Mouse (Mus musculus) liver, postnatal 0 days (tissue): Measurements from ENCODE around the gene Usp34. TPM values are rescaled to one million over a fixed set of nuclear protein-coding genes. Genes with fewer than 3 reads are reported as not detected.
A peak's percentile ranks its signal among the peaks of the same experiment; 100 is the strongest.
"Not testable (repeated sequence)": the region's sequence is repeated elsewhere in the genome, so short reads cannot be mapped to it uniquely, and the experiment has no call there.

Source experiments
- ATAC-seq: fragments of 200-750 bp; cut with Nextera tagmentation; 2 replicates; pipeline ENCODE4 v1.8.0; 2017; ENCODE audit warnings: mild to moderate bottlenecking, moderate library complexity
- DNase-seq: peaks from one replicate; pipeline ENCODE4 v3.0.0-alpha.2; 2016
- H3K27ac ChIP-seq: fragments of 300-500 bp; sonication (generic); 2 replicates; pipeline ENCODE4 v1.5.1; 2014; ENCODE audit warnings: antibody characterized with exemption, moderate library complexity, mild to moderate bottlenecking, low read depth
- H3K27me3 ChIP-seq: fragments of 300-500 bp; sonication (generic); 2 replicates; pipeline ENCODE4 v1.6.1; 2014; ENCODE audit warnings: low read length, control low read depth, mixed read lengths; ENCODE audit not compliant: insufficient read depth
- H3K36me3 ChIP-seq: fragments of 300-500 bp; sonication (generic); replicated peaks from 2 replicates; pipeline ENCODE4 v1.6.1; 2014; ENCODE audit warnings: mild to moderate bottlenecking, control low read depth, low read length, moderate library complexity, mixed read lengths; ENCODE audit not compliant: insufficient read depth
- H3K4me1 ChIP-seq: fragments of 300-500 bp; sonication (generic); 2 replicates; pipeline ENCODE4 v1.6.1; 2014; ENCODE audit warnings: antibody characterized with exemption, mild to moderate bottlenecking, control low read depth; ENCODE audit not compliant: insufficient read depth
- H3K4me2 ChIP-seq: fragments of 300-500 bp; sonication (generic); 2 replicates; pipeline ENCODE4 v1.6.1; 2014; ENCODE audit warnings: low read depth, mild to moderate bottlenecking, low read length, moderate library complexity, mixed read lengths
- H3K4me3 ChIP-seq: fragments of 300-500 bp; sonication (generic); 2 replicates; pipeline ENCODE4 v1.5.1; 2014; ENCODE audit warnings: low read depth, low read length
- H3K9ac ChIP-seq: fragments of 300-500 bp; sonication (generic); replicated peaks from 2 replicates; pipeline ENCODE4 v1.6.1; 2014; ENCODE audit warnings: mild to moderate bottlenecking, moderate library complexity
- H3K9me3 ChIP-seq: fragments of 300-500 bp; sonication (generic); 2 replicates; pipeline ENCODE4 v1.6.1; 2016; ENCODE audit warnings: mild to moderate bottlenecking, control low read depth, low read length, mixed read lengths
- CTCF ChIP-seq: sonication (generic); IDR thresholded peaks from 2 replicates; pipeline ENCODE4 v1.5.1; 2016; ENCODE audit warnings: antibody characterized with exemption, low read depth
- EP300 ChIP-seq: IDR thresholded peaks from 2 replicates; pipeline ENCODE4 v1.6.1; 2016; ENCODE audit warnings: antibody characterized with exemption, low read depth, mild to moderate bottlenecking
- WGBS: fragments of 180-500 bp; shearing (Covaris S2); extraction: QIAGEN DNeasy Blood & Tissue Kit; methylation state at CpG from one replicate; pipeline ENCODE4 v1.1.7; 2014; ENCODE audit not compliant: insufficient replicate concordance; 5-methylcytosine and 5-hydroxymethylcytosine counted together
- polyA plus RNA-seq: library from polyadenylated mRNA; unstranded; fragments of >200 nt; fragmentation: Nextera tagmentation; extraction: Ambion mirVana; gene quantifications from 2 replicates; pipeline ENCODE4 v1.2.1, GENCODE M21; 2015

Usp34 gene
- polyA plus RNA-seq, 1 experiment from 2014 or later: 6.6 TPM

DNA sequence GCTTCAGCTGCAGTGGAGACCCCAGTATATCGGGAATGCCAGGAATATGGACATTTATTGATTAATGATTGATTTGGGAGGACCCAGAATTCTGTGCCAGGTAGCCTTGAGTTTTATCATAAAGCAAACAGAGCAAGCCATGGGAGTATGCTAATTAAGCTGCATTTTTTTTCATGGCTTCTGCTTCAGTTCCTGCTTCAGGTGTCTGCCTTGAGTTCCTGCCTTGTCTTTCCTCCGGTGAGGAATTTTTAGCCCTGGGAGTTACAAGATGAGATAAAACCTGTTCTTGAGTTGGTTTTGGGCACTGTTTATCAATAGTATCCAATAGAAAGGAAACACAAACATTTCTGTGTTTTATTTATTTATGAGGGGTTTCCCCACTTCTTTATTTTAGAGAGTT is 22.7 kb downstream of the Usp34 start:
- 85% methylated on average over 2 of the region's 2 CpGs for WGBS
- H3K9ac ChIP-seq: no peak overlapping the region

DNA sequence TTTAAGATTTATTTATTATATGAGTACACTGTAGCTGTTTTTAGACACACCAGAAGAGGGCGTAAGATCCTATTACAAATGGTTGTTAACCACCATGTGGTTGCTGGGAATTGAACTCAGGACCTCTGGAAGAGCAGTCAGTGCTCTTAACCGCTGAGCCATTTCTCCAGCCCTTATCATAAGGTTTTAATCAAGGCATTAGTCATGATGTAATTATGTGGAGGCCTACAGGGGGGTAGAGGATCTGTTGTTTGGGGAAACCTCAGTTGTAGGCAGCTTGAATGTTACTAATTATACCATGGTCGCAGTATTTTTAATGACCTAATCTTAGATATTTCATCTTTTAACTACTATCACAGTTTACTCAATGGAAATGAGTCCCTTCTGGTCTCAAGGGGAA is 25.4 kb downstream of the Usp34 start:
- Histone ChIP-seq H3K27me3 (no peaks in the 10 kb centered on the region), H3K9ac (no peak overlapping the region), H3K4me1 (no peaks in the 10 kb centered on the region), H3K36me3 (0 out of 2 replicates have a peak, but pooled peaks cover 6% of the 10 kb centered on the region), H3K4me2 (no peak overlapping the region), H3K27ac (no peak overlapping the region), H3K9me3 (no peaks in the 10 kb centered on the region), H3K4me3 (no peak overlapping the region)
- ATAC-seq (no peak), DNase-seq (no peak)
- 80% methylated on average over 3 of the region's 3 CpGs for WGBS
- TF ChIP-seq CTCF: no peak
- TF ChIP-seq EP300: no peak

More for the DNA sequence above, 22.7 kb downstream of the Usp34 start:
- Histone ChIP-seq H3K27me3 (no peaks in the 10 kb centered on the region), H3K9me3 (no peaks in the 10 kb centered on the region), H3K4me2 (no peak overlapping the region), H3K36me3 (0 out of 2 replicates have a peak, but pooled peaks cover 4% of the 10 kb centered on the region), H3K4me1 (no peaks in the 10 kb centered on the region), H3K4me3 (no peak overlapping the region), H3K27ac (no peak overlapping the region)
- TF ChIP-seq EP300 (no peak), CTCF (no peak)
- ATAC-seq: no peak
- DNase-seq: no peak

DNA sequence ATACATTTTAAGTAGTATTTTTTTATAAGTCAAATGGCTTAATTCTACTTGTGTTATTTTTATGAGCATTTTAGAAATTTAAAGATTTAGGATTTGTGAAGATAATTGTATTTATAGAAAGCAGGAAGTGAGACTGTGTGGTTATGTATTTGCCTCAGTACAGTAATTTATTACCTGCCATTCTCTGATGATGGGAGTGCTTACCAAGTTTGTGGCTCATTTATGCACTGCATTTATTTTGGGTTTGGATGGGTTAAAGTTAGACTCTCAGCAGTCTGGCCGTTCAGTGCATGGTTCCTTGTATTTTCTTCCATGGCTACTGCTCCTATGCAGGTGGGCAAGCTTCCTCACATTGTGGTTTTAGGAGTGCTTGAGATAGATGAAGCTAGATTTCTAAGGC is 28.5 kb downstream of the Usp34 start:
- no peak overlapping the region for H3K27ac ChIP-seq
- no peaks in the 10 kb centered on the region for H3K27me3 ChIP-seq
- H3K4me3 ChIP-seq: no peak overlapping the region
- H3K9ac ChIP-seq: no peak overlapping the region
- 56% methylated on average over 1 of the region's 1 CpGs for WGBS
- H3K4me2 ChIP-seq: no peak overlapping the region
- H3K9me3 ChIP-seq: no peaks in the 10 kb centered on the region
- no peak for DNase-seq
- H3K4me1 ChIP-seq: no peaks in the 10 kb centered on the region
- H3K36me3 ChIP-seq: peaks cover 10% of the 10 kb centered on the region
- no peak for ATAC-seq
- no peak for TF ChIP-seq EP300
- no peak for TF ChIP-seq CTCF

DNA sequence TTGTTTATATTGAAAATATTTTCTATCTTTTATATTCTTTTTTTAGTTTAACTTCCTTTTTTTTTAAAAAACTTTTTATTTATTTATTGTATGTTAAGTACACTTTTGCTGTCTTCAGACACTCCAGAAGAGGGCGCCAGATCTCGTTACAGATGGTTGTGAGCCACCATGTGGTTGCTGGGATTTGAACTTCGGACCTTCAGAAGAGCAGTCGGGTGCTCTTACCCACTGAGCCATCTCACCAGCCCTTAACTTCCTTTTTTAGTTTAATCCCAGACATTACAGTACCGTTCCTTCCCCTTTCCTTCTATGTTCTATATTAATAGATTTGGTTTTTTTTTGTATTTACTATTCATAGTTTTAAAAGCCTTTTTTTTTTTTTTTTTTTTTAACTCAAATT is 50.5 kb downstream of the Usp34 start:
- ATAC-seq, H3K4me1 ChIP-seq, H3K4me3 ChIP-seq, H3K9me3 ChIP-seq, H3K4me2 ChIP-seq, DNase-seq, H3K27ac ChIP-seq, H3K27me3 ChIP-seq, H3K9ac ChIP-seq: not testable (repeated sequence)
- H3K36me3 ChIP-seq: peaks cover 31% of the 10 kb centered on the region
- peak; percentile 41 for TF ChIP-seq CTCF
- 58% methylated on average over 5 of the region's 5 CpGs for WGBS

DNA sequence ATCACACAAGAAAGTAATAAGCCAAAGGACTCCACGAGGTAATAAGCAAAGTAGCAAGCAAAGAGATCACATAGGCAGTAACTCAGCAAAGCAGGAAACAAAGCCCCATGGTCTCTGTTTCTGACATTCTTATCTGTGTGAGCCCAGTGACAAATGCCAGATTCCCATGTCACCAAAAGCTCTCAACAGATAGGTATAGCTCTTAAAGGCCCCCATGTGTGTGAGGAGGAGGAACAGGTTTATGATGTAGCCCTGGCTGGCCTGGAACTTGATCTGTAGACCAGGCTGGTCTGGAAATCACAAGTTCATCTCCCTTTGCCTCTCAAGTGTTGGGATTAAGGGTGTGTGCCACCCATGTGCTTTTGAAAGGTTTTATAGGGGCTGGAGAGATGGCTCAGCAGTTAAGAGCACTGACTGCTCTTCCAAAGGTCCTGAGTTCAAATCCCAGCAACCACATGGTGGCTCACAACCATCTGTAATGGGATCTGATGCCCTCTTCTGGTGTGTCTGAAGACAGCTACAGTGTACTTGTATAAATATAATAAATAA is 53.1 kb downstream of the Usp34 start:
- H3K27ac ChIP-seq, H3K4me3 ChIP-seq, H3K9me3 ChIP-seq, ATAC-seq, DNase-seq, H3K9ac ChIP-seq, H3K27me3 ChIP-seq, H3K4me2 ChIP-seq, H3K4me1 ChIP-seq: not testable (repeated sequence)
- H3K36me3 ChIP-seq: peaks cover 50% of the 10 kb centered on the region
- 52% methylated on average over 1 of the region's 1 CpGs for WGBS

DNA sequence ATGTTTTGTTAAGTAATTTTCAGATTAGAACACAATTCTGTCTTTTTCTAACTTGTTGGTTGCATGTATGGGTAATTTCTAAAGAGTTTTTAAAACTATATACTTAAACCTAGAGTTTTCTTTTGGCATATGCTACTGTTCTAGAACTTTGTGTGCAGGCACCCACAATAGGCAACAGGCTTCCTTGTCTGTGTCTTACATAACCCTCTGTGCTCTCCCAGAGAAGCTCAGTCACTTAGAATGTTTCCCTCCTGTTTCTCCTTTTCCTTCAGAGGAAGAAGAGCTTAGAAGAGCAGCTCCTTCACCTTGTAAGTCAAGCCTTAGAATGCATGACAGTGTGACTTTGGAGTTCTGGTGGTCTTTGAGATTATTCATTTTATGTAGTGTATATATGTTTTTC is 55.6 kb downstream of the Usp34 start:
- no peaks in the 10 kb centered on the region for H3K27me3 ChIP-seq
- no peak for TF ChIP-seq EP300
- no peak for TF ChIP-seq CTCF

DNA sequence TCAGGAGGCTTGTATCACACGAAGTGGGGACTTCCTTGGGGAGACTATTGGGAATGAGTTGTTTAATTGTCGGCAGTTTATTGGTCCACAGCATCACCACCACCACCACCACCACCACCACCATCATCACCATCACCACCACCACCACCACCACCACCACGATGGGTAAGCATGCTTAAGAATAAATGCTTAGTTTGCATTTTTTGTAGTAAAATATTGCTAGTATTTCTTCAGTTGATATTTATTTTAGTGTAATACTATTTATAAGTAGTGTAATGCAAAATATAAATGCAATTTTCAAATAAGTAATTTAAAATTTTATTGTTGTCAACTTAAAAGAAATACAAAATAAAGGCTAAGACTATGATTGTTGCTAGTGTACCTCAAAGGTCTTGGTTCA is 57.7 kb downstream of the Usp34 start:
- Histone ChIP-seq H3K4me2 (no peak overlapping the region), H3K36me3 (peaks cover 45% of the 10 kb centered on the region), H3K4me3 (no peak overlapping the region), H3K27me3 (no peaks in the 10 kb centered on the region), H3K27ac (no peak overlapping the region), H3K9ac (no peak overlapping the region), H3K4me1 (no peaks in the 10 kb centered on the region), H3K9me3 (no peaks in the 10 kb centered on the region)
- no peak for ATAC-seq
- 77% methylated on average over 3 of the region's 3 CpGs for WGBS
- no peak for DNase-seq
- TF ChIP-seq CTCF: no peak
- no peak for TF ChIP-seq EP300

More for the DNA sequence above, 55.6 kb downstream of the Usp34 start:
- Histone ChIP-seq H3K36me3 (peaks cover 44% of the 10 kb centered on the region), H3K4me1 (no peaks in the 10 kb centered on the region), H3K9ac (no peak overlapping the region), H3K4me2 (no peak overlapping the region), H3K9me3 (no peaks in the 10 kb centered on the region), H3K4me3 (no peak overlapping the region), H3K27ac (no peak overlapping the region)
- ATAC-seq (no peak), DNase-seq (no peak)
